Mouse (Mus musculus) T-helper 1 cell (primary cell): ENCODE measurements at regions not wholly inside any gene's neighbourhood (a gene's known extent, or its start where the extent isn't known, plus 50 kb on each side); places are given as distances from the start of the nearest gene placed in this dataset.

Experiments
- in situ Hi-C: fragments of 300-600 bp; cut with MboI, MseI; formaldehyde crosslinking; loops from one replicate; pipeline ENCODE4 v1.15.1; 2025; ENCODE audit warnings: high pct_unique_total_duplicates

GRCm38 (mm10) chr3:15110037-15110748, 221.9 kb downstream of the Gm9733 start:
- in situ Hi-C loops: loop anchor here (10.0 kb wide), 1 partner anchor 45 kb away; no protein-coding TSS in a partner anchor

DNA sequence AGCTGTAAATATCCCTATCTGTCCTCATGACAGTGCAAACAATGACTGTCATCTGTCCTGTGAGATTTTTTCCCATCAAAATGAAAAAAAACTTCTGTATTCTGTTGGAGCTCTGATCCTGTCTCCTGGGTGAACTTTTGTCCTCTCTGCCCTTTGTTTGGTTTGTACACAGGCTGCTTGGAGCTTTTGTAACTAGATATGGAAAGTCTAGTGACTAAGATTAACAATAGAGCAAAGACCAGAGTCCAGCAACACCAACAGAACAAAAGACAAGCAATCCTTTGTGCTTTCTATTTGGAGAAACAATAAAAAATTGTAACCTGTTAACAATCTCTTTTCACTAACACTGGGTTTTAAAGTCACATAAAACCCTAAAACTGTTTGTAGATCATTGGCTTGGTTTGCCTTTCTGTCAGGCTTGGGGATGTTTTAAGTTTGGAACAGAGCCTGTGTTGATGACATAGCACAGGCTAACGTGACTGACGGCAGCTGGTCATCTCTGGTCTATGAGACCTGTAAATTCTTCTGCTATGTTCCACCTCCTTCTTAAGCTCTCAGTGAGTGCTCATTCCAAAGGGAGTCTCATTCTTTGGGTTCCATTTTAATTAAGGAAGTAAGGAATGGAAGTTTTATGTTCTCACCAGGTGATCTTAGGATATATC, 219.8 kb downstream of the Gm9733 start:
- in situ Hi-C loops: loop anchor here (10.0 kb wide), 1 partner anchor 48 kb away; no protein-coding TSS in a partner anchor

- in situ Hi-C loops: loop anchor here (10.0 kb wide), 1 partner anchor 54 kb away; no protein-coding TSS in a partner anchor
Observed at GRCm38 (mm10) chr3:15118634-15119356, 213.3 kb downstream of the Gm9733 start.

GRCm38 (mm10) chr3:15126736-15127135, 205.4 kb downstream of the Gm9733 start:
- in situ Hi-C loops: no loop called here

GRCm38 (mm10) chr3:15128370-15128769, 203.7 kb downstream of the Gm9733 start:
- in situ Hi-C loops: no loop called here

- in situ Hi-C loops: no loop called here
Observed at GRCm38 (mm10) chr3:15128960-15129359, 203.1 kb downstream of the Gm9733 start.

- in situ Hi-C loops: no loop called here
Observed at GRCm38 (mm10) chr3:15129729-15130369, 202.3 kb downstream of the Gm9733 start.

GRCm38 (mm10) chr3:15132136-15132535, 200.0 kb downstream of the Gm9733 start:
- in situ Hi-C loops: no loop called here

- in situ Hi-C loops: no loop called here
Observed at GRCm38 (mm10) chr3:15139550-15139949, 192.6 kb downstream of the Gm9733 start.

DNA sequence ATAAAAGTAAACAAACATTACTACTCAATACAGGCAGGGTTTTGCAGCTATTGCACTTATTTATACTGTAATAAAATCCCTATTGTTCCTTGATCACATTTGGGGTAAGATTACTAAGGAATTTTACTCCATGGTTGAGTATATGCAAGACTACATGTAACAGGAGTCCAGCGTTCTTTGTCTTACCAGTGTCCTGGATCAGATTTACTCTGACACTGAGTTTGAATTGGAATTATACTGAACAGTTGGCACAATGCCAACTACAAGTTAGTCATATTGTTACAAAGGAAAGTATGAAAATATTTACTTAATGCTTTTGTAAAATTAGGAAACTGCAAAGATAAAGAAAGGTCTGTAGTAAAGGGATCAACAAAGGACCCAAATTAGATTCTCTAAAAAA, 178.4 kb downstream of the Gm9733 start:
- in situ Hi-C loops: no loop called here

GRCm38 (mm10) chr3:15154153-15154552, 177.9 kb downstream of the Gm9733 start:
- in situ Hi-C loops: no loop called here

DNA sequence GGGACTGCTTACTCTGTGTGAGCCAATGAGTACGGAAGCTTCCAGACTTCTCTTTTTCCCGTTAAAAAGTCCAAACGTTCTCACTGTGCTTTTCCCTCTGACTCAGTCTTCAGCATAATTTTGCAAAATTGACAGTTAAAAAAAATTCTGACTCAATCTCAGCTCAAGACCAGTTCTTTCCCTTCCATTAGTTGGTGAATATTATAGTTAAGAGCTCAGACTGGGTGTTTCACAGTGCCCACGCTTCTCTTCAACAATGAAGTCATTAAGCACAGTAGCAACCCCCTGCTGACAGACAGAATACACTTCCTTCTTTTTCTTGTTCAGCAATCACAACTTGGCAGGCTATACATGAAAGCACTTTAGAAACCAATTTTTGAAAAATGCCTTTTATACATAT, 175.4 kb downstream of the Gm9733 start:
- in situ Hi-C loops: no loop called here

- in situ Hi-C loops: no loop called here
Observed at GRCm38 (mm10) chr3:15157842-15158241, 174.3 kb downstream of the Gm9733 start.

GRCm38 (mm10) chr3:15158926-15159325, 173.2 kb downstream of the Gm9733 start:
- in situ Hi-C loops: no loop called here

DNA sequence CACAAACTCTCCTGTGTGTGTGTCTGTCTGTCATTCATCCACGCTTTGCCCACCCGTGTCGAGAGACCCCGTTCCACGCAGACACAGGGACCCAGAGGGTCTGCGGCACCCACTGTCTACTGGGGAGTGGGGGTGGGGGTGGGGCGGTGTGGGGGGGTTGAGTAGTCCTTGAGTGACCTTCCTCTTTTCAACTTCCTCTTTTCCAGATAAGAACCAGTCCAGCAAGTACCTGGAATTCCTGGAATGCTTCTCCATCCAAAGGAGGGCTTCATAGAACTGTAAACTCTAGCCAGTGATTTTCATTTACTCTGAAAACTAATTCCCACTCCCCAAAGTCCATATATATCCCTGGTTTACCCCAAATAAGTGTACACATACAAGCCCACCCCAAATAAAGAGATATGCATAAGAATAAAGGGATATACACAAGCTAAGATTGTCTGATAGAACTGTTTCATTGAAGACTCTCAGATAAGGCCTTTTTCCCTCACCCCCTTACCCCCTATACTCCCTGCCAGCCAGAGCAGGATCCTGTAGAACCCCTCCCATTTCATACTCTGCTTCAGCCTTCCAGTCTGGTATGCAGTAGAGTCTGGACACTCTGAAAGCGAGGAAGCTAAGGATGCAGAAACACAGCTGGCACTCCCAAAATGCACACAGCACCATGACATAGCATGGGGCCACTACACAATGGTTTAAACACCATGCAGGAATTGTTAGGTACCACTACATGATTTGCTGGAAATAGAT, 172.0 kb downstream of the Gm9733 start:
- in situ Hi-C loops: no loop called here

GRCm38 (mm10) chr3:15175811-15176210, 156.3 kb downstream of the Gm9733 start:
- in situ Hi-C loops: no loop called here

DNA sequence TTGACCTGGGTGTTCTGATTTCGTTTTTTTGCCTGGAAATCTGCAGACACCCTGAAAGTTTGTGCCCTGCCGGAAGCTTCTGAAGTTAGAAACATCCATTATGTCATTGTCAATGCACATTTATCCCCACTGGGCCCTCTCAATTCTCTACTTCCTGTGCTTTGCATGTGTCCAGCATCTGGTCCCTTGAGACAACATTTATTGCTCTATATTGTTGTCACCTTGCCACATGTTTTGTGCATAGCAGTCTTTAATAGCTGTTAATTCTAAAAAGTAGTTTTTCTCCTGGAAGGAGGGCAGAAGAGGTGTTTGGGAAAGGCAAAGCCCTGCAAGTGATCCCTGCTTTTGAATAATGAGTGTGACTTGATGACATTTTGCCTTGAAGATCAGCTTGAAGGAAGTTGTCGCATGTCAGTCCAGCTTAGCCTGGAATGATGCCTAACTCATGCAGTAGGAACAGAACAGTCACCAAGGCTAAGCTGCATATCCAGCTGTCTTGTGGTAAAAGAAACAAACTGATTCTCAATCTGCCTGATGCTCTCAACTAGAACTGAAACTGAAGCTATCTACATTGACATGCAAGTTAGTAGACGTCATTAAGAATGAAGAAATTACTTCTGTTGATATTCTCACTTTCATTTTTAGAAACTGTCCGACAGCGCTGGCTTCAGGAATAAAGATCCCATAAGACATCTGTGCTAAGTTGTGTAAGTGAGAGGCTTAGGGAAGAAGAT, 152.9 kb downstream of the Gm9733 start:
- in situ Hi-C loops: no loop called here

- in situ Hi-C loops: no loop called here
Observed at GRCm38 (mm10) chr3:15181111-15181510, 151.0 kb downstream of the Gm9733 start.

DNA sequence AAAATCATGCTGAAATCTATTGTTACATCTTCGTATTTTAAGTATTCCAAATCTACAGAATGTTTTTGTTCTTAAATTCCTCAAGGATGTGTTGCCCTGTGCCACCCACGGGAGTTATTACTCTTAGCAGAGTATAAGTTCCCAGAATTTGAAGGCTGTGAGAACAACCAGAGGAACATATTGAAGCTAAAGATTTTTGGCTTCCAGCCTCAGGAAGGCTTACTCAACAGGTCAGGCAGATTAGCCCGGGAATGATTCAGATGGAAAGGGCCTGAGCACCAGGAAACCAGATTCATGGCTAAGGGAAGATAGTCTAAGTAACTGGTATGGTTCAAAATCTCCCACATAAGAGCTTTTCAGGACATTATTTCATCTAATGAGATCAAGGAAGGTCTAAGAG, 145.4 kb downstream of the Gm9733 start:
- in situ Hi-C loops: no loop called here

- in situ Hi-C loops: loop anchor here (5.0 kb wide), 1 partner anchor 322 kb away; no protein-coding TSS in a partner anchor
Observed at GRCm38 (mm10) chr3:15194362-15194761, 137.7 kb downstream of the Gm9733 start.
